8 mouse cellular contexts compared by ENCODE assay signal in the genomic region with DNA sequence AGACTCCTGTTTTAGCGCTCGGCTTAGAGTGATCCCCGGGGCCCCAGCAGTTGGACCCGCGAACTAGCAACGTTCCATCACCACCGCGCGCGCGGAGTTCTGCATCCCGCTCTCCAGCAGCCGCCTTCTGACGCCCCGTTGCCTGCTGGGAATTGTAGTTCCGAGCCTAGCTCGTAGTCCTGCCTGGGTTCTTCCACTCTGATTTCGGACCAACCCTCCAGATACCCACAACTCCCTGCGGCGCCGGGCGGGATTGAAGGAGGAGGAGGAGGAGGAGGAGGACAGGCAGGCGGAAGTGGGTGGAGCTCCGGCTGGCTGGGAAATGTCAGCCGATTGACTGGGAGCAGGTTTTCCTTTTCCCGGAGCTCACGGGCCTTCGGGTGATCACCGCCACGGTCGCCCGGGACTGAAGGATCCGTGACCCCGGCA. TPM values are rescaled to one million over a fixed set of nuclear protein-coding genes. Genes with fewer than 3 reads are reported as not detected.
A peak's percentile ranks its signal among the peaks of the same experiment; 100 is the strongest.
DNase-seq lines count a peak whose midpoint lies in the region; ATAC-seq and TF ChIP-seq lines count a peak whose summit lies in the region.

A gene (plus strand): TSS at position 299 of the 429 bp plus-strand sequence.

- H3K4me3 ChIP-seq in hindbrain, embryonic 14.5 days (replicated peaks; ENCODE audit: low read length), result peak within 1 kb of the TSS; percentile 65

- TF ChIP-seq CTCF in Patski (IDR thresholded peaks at IDR 0.05), result no peak

- peaks cover 15% of the 10 kb centered on the region for H3K4me1 ChIP-seq in hindbrain, embryonic 14.5 days (replicated peaks; ENCODE audit: control insufficient read depth, insufficient read depth, low read length)

- no peaks in the 10 kb centered on the region for H3K9me3 ChIP-seq in hindbrain, embryonic 14.5 days (ENCODE audit: control insufficient read depth, low read length)

- peak within 1 kb of the TSS; percentile 75 for H3K9ac ChIP-seq in hindbrain, embryonic 14.5 days

- CTCF ChIA-PET in Patski (lab: Charles Lee), result interaction anchor here (1.2 to 1.4 kb wide), 2 partner anchors 13 to 16 kb away, joined by 3 read pairs; no protein-coding TSS in a partner anchor

- ATAC-seq in Patski, result peak; percentile 97
- peak; percentile 99 for ATAC-seq in hindbrain, embryonic 14.5 days (ENCODE audit: low FRiP score)

- under 1% methylated on average over 34 of the region's 34 CpGs for WGBS in hindbrain, embryonic 14.5 days

- no peaks in the 10 kb centered on the region for H3K27me3 ChIP-seq in Patski
- H3K27me3 ChIP-seq in hindbrain, embryonic 14.5 days (ENCODE audit: control insufficient read depth, insufficient read depth, low read length), result no peaks in the 10 kb centered on the region

- in situ Hi-C loops in Patski (cut with MboI; ENCODE audit: low pct_unique_long_range_greater_than_20kb), result no loop called here

- peak within 1 kb of the TSS; percentile 69 for H3K27ac ChIP-seq in hindbrain, embryonic 14.5 days

- POLR2A ChIA-PET in Patski (lab: Charles Lee), result no interaction called here

- peak within 1 kb of the TSS; percentile 82 for H3K4me2 ChIP-seq in hindbrain, embryonic 14.5 days (replicated peaks)

- DNase-seq in Patski (ENCODE audit: low read depth, low spot score), result peak; percentile 79
- peak; percentile 98 for DNase-seq in cerebellum, postnatal 14 days
- DNase-seq in frontal cortex, postnatal 25 days (ENCODE audit: low spot score in 2 of 2), result peak; percentile 89 to 95
- DNase-seq in hindbrain, embryonic 14.5 days (ENCODE audit: low spot score), result peak; percentile 98
- peak; percentile 97 to 98 for DNase-seq in layer of hippocampus, postnatal 36 days
- DNase-seq in lung, postnatal 36 days, result peak; percentile 99
- peak; percentile 99 for DNase-seq in retina, postnatal 1 day
- peak; percentile 93 to 98 for DNase-seq in urinary bladder, adult 18-20 months (ENCODE audit: low spot score in 2 of 2)

- H3K36me3 ChIP-seq in hindbrain, embryonic 14.5 days (replicated peaks; ENCODE audit: control insufficient read depth, insufficient read depth), result peaks cover 25% of the 10 kb centered on the region

RNA-seq across cellular contexts. Expression of the gene that starts here (rescaled TPM):
- 23.2 TPM for polyA plus RNA-seq in Patski (2021)
- polyA plus RNA-seq in hindbrain, embryonic 14.5 days (2014; fragmentation: Nextera tagmentation; extraction: Ambion mirVana), result 7.6 and 8.5 TPM in 2 replicates
- total RNA-seq in layer of hippocampus, postnatal 36 days (2021), result 10 to 100 TPM; 56.8 to 62.8 TPM

Comparison
In these comparisons a context has a peak if more than half of its experiments do, and no peak if none do; other contexts are left out.
1. Peak in every context shown above with its lines: DNase-seq, ATAC-seq, H3K4me3 ChIP-seq and H3K27ac ChIP-seq.